Mouse (Mus musculus): Measurements from ENCODE around the gene Mcam. TPM values are rescaled to one million over a fixed set of nuclear protein-coding genes. Genes with fewer than 3 reads are reported as not detected.

Gene Mcam
- total RNA-seq (2023) = 2.8 TPM

GRCm38 (mm10) chr9:44134101-44134850 lies at the start of gene Mcam:
Gene Mcam, plus strand, starts transcription at chr9:44134469.

GRCm38 (mm10) chr9:44101490-44101889 lies 32.8 kb upstream of the Mcam start, which contains the start of gene Mfrp:
Gene Mfrp, plus strand, starts transcription at chr9:44101729.

GRCm38 (mm10) chr9:44107110-44107509 lies 27.2 kb upstream of the Mcam start, which contains the start of gene C1qtnf5:
Gene C1qtnf5, plus strand, starts transcription at chr9:44107245.

GRCm38 (mm10) chr9:44113105-44113789 lies 21.0 kb upstream of the Mcam start, which contains the start of the genes Gm49380 and Rnf26:
Gene Gm49380, minus strand, starts transcription at chr9:44113500.
Gene Rnf26, minus strand, starts transcription at chr9:44113517.

Other genes starting within 250 kb of the Mcam start
- 595 TPM for gene Thy1, start 91.1 kb upstream of the Mcam start, total RNA-seq (2023)
- 66.1 TPM for gene Usp2, start 67.4 kb upstream of the Mcam start, total RNA-seq (2023)
- 1.3 TPM for gene Mfrp, start 32.7 kb upstream of the Mcam start, total RNA-seq (2023)
- gene C1qtnf5, start 27.2 kb upstream of the Mcam start, total RNA-seq (2023) = 6.4 TPM
- 0.23 TPM for gene Gm49380, start 21.0 kb upstream of the Mcam start, total RNA-seq (2023)
- gene Rnf26, start 21.0 kb upstream of the Mcam start, total RNA-seq (2023) = 23.1 TPM
- 153 TPM for gene Cbl, start 99.6 kb downstream of the Mcam start, total RNA-seq (2023)
- not detected for gene Ccdc153, start 106.2 kb downstream of the Mcam start, total RNA-seq (2023)
- gene Pdzd3, start 117.0 kb downstream of the Mcam start, total RNA-seq (2023) = not detected
- 7.1 TPM for gene Nlrx1, start 134.1 kb downstream of the Mcam start, total RNA-seq (2023)
- gene Abcg4, start 154.1 kb downstream of the Mcam start, total RNA-seq (2023) = 0.35 TPM
- gene Hinfp, start 171.2 kb downstream of the Mcam start, total RNA-seq (2023) = 47.4 TPM
- 23.0 TPM for gene C2cd2l, start 185.8 kb downstream of the Mcam start, total RNA-seq (2023)
- gene Dpagt1, start 191.6 kb downstream of the Mcam start, total RNA-seq (2023) = 5.8 TPM
- 35.0 TPM for gene H2afx, start 200.2 kb downstream of the Mcam start, total RNA-seq (2023)
- 18.1 TPM for gene Hmbs, start 209.8 kb downstream of the Mcam start, total RNA-seq (2023)
- gene Vps11, start 227.2 kb downstream of the Mcam start, total RNA-seq (2023) = 55.9 TPM
- gene Hyou1, start 245.0 kb downstream of the Mcam start, total RNA-seq (2023) = 65.5 TPM